Mouse (Mus musculus) MEL (cell line): ENCODE measurements around the gene Sectm1b.
"Not testable (repeated sequence)": the region's sequence is repeated elsewhere in the genome, so short reads cannot be mapped to it uniquely, and the experiment has no call there.

Source experiments
- CHD1 ChIP-seq: IDR thresholded peaks from 2 replicates; pipeline ENCODE4 v1.6.1; 2012; ENCODE audit warnings: low read depth, mild to moderate bottlenecking, inconsistent platforms, low read length, improper control_type of control experiment
- CTCF ChIP-seq, 3 experiments: IDR thresholded peaks in 2 of 3; conservative IDR thresholded peaks in 1 of 3; 2 replicates each; pipeline ENCODE4 v1.5.1; 2011 to 2012; ENCODE audit warnings: low read length in 3 of 3, low read depth in 2 of 3, mild to moderate bottlenecking in 2 of 3, improper control_type of control experiment in 1 of 3, inconsistent platforms in 1 of 3, mixed read lengths in 1 of 3, moderate library complexity in 1 of 3; ENCODE audit not compliant: control insufficient read depth in 1 of 3, insufficient read depth in 1 of 3, poor library complexity in 1 of 3, severe bottlenecking in 1 of 3
- ELF1 ChIP-seq: IDR thresholded peaks from 2 replicates; pipeline ENCODE4 v1.6.1; 2014; ENCODE audit warnings: low read depth, mild to moderate bottlenecking, inconsistent platforms, low read length, improper control_type of control experiment, moderate library complexity
- MXI1 ChIP-seq: IDR thresholded peaks from 2 replicates; pipeline ENCODE4 v1.6.1; 2011; ENCODE audit warnings: mild to moderate bottlenecking, low read depth, low read length, improper control_type of control experiment
- NELFE ChIP-seq: IDR thresholded peaks from 2 replicates; pipeline ENCODE4 v1.6.1; 2011; ENCODE audit warnings: low read depth, low read length, improper control_type of control experiment
- SIN3A ChIP-seq: IDR thresholded peaks from 2 replicates; pipeline ENCODE4 v1.6.1; 2012; ENCODE audit warnings: low read length, improper control_type of control experiment, inconsistent platforms
- TCF12 ChIP-seq: IDR thresholded peaks from 2 replicates; pipeline ENCODE4 v1.6.1; 2014; ENCODE audit warnings: low read depth, mild to moderate bottlenecking, inconsistent platforms, low read length, improper control_type of control experiment, moderate library complexity

- not testable (repeated sequence) for TF ChIP-seq CTCF (IDR thresholded peaks at IDR 0.05 in 2 of 3, conservative IDR thresholded peaks at IDR 0.05 in 1 of 3; ENCODE audit: control insufficient read depth in 1 of 3, insufficient read depth in 1 of 3, low read depth in 2 of 3, low read length in 3 of 3, poor library complexity in 1 of 3, severe bottlenecking in 1 of 3); ELF1; CHD1; TCF12; NELFE
- peak; percentile 78 for TF ChIP-seq MXI1
- peak; percentile 47; the same call in 1 of the 2 replicates for TF ChIP-seq SIN3A
Measured at GRCm38 (mm10) chr11:121069662-121070061, 6.3 kb upstream of the Sectm1b start.
